Mouse (Mus musculus) megakaryocyte progenitor cell, adult 5-6 weeks (primary cell): ENCODE measurements around the gene Nol8. TPM values are rescaled to one million over a fixed set of nuclear protein-coding genes. Genes with fewer than 3 reads are reported as not detected.
A peak's percentile ranks its signal among the peaks of the same experiment; 100 is the strongest.

Source experiments
- ATAC-seq: replicated peaks from 2 replicates; pipeline ENCODE4 v1.8.0; 2016; ENCODE audit warnings: mild to moderate bottlenecking, moderate TSS enrichment, inconsistent platforms; ENCODE audit not compliant: poor library complexity
- total RNA-seq, 2 experiments: library from RNA; stranded (forward) in 1 of 2; stranded (reverse) in 1 of 2; fragments of 157-497, 149-512 nt in 1 of 2; fragments of 200-1000 nt in 1 of 2; gene quantifications; 2 replicates each; pipeline versions ENCODE4 v1.2.3 to v1.2.4; 2015 to 2017

Gene Nol8
- total RNA-seq (2015) (52.3 and 61.5 TPM in 2 replicates), total RNA-seq (2017) (39.9 and 60.8 TPM in 2 replicates)

DNA sequence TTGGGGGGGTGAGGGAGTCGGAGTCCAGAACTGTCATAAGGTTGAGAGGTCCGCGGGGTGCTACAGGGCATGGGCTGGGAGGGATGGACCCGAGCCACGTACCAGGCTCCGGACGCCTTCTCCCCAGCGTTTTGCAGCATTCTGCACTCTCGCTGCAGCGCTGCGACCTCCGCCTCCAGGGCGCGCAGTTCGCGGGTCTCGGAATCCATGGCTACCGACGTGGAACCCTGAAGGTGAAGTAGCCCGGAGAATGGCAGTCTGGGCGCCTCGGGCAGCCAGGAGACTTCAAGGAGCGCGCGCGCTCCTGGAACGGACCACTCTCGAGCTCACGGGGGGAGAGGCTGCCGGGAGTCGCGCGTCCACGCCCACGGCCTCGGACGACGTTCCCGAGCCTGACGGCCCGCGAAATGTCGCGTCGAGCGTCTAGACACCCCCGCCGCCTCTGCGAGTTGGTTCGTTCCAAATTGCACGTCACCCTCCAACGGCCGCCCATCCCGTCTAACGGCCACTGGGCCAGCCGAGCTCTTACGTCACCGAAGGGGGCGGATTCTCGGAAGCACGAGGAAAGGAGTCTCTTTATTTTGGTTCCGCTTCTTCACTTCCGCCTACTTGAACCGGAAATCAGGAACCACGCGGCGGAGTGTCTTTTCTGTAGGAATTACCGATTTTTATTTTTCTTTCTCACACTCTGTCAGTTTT, at the start of gene Nol8, which contains the start of gene Cenpp:
Gene Nol8 (plus strand): TSS at position 598 of the 699 bp plus-strand sequence.
Gene Cenpp (minus strand): TSS at position 305 of the 699 bp plus-strand sequence.
- ATAC-seq = peak; percentile 95

DNA sequence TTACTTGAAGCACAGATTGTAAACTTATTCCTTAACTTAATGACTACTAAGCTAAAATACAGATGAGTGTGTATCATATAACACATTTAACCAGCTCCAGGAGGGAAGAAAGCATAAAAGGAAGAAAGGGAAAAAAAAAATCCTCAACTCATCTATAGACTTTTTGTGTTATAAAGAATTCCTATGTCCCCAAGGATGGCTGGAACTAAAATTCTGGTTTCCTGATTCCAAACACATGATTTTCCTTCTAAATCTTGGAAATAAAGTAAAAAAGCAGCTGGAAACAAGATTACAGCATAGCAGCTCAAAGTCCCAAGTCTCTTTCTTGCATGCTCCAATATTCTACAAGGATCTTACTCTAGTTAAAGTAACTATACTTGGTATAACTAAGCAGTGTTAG, 49.3 kb upstream of the Nol8 start:
- ATAC-seq = no peak

DNA sequence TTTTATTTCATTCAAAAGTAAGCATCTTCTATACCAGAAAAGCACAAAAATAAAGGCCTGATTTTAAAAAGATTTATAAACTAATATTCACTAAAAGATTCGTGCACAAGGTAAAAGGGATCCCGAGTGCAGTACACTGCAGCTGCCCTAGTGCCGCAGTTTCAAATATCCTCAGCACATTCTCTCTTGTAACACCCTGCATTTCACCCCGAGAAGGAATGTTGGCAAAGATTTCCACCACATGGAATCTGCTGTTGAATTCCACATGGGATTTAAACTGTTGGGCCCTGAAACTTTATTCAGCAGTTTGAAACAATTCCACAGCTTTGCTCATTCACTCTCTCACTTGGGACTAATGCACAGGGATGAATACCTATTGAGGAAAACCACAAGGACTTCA, 45.2 kb upstream of the Nol8 start, which contains the start of gene Ogn:
Gene Ogn (plus strand): TSS at position 333 of the 400 bp plus-strand sequence.
- ATAC-seq = no peak

DNA sequence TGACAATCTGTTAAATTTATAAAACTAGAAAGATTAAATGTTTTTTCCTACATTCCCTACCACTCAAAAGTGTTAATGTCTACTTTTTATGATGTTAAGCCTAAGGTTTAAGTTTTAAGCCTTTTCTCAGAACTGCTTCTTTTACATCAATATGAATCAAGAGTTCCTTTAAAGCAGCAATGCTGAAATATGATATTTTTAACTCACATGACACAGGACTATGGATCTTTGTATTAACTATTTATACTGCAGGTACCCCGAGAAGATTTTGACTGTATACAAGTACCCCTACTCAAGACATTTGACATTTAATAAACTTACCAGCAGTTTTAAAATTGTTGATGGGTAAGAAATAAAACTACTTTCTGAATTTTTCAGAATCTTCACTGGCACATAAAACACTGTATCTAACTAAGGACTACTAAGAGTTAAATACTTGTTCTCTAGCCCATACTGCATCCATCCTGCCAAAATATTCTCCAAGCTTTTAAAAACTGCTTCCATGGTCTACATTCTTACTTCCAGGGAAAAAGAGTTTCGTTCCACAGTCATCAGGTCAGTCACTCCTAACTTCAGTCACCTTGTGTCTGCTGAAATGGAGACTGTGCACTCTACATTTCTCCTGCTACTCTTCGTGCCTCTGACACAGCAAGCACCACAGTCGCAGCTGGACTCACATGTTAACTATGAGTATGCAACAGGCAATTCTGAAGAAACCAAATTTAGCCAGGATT, 44.1 kb upstream of the Nol8 start:
- no peak for ATAC-seq

DNA sequence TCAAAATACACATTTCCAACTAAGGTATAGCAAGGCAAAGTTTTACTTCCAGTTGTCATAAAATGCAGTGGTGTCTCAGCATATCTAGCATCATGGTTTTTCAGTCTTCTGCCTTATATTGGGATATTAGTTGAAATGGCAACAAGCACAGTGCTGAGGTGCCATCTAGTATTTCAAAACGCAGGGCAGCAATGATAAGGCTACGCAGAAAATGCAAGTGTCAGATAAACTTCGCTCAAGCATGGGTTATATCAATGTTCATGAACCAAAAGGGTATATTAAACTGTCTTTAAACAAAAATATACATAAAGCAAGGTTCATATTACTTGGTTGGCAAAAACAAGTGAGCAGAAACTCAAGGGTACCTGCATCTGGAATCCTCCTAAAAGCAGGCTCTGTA, 35.9 kb upstream of the Nol8 start:
- ATAC-seq = peak; percentile 69

DNA sequence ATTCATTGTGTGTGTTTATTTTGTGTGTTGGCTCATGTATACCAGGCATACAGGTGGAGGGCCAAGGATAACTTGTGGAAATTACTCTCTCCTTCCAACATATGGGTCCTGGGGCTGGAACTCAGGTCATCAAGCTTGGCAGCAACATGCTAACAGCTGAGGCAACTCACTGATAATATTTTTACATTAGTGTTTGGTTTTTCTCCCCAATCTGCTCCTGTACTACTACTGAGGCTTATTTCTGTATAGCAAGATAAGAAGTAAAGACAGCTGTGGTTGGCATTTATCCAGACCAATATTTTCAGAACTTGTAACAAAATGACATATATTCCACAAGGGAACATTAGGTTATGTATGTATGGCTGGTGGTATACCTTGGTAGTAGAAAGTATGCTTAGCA, 34.5 kb upstream of the Nol8 start:
- ATAC-seq = peak; percentile 68

DNA sequence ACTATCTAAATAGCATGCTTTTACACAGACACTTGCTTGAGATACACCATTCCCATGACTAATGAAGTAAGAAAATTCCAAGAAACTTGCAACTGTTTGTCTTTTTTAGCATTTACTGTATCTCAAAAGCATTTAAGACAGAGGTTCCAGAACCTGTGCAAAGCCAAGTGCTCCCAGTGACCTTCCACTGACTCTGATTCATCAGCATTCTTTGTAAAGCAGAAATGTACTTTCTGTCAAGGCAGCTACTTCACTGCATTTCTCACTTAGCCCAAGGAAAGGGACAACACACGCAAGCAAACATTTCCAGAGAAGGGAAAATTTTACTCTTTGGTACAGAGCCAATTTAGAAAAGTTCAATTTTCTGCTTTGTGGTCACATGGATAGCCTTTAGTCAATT, 29.7 kb upstream of the Nol8 start:
- no peak for ATAC-seq

DNA sequence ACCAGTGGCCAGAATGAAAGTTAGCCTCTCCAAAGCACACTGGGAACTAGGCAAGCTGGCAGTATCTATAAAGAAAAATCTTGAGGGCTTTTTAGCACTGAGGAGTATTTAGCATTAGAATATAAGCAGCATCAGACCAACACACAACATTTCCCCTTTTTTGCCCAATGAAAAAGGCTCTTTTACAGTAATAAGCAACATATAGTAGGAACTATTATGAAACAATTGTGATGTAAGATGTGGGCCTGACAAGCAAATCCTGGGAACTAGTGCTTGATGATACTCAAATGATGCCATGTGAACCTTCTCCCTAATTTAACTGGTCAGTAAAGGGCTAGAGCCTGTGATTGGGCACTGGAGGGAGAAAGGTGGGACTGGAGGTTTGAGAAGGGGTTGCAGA, 24.7 kb upstream of the Nol8 start:
- peak; percentile 84 for ATAC-seq

DNA sequence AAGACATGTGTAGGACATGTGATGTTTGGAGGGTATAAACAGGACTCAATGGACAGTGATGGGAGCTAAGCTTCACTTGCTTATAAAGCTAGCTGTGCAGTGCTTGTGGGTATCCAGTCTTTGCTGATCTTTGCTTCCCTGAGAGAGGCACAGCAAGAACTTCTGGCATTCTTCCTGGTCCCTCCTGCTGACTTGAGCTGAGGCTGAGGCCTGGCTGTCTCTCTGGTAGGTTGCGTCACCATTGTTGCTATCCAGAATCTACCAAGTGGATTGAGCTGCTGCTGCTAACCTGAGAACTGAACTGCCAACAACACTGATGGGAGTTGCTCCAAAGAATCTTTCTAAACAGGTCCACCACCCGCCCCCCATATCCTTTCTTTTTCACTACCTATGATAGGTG, 23.8 kb upstream of the Nol8 start:
- ATAC-seq = no peak

DNA sequence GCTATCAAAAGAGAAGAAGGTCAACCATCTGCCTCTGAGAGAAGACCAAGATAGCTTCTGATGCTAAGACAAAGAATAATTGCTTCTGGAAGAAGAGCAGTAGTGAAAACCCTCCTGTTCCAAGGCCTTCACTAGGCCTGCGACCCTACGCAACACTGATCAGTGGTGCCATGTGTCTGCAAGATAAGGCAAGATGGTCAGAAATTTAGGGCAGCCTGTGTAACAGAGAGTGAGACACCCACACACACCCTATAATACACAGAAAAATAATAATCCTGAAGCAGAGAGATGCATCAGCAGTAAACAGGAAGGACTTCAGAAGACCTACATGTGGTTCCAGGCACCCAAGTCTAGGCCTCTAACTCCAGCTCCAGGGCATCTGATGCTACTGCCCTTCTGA, 12.9 kb upstream of the Nol8 start:
- peak; percentile 63 for ATAC-seq

DNA sequence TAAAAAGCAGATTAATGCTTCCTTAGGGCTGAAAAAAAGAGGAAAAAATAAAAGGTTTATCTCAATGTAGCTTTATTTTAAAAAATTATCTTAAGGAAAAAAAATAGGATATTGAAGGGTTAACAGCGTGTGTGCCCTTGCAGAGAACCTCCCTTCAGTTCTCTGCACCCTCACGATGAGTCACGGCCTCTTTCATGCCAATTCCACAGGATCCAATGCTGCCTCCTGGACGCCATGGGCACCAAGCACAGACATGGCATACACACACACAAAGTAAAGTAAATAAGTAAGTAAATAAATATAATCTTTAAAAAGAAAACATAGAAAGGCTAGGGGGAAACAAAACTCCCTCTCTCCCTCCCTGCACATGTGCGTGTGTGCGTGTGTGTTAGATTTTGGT, 10.2 kb upstream of the Nol8 start:
- no peak for ATAC-seq

DNA sequence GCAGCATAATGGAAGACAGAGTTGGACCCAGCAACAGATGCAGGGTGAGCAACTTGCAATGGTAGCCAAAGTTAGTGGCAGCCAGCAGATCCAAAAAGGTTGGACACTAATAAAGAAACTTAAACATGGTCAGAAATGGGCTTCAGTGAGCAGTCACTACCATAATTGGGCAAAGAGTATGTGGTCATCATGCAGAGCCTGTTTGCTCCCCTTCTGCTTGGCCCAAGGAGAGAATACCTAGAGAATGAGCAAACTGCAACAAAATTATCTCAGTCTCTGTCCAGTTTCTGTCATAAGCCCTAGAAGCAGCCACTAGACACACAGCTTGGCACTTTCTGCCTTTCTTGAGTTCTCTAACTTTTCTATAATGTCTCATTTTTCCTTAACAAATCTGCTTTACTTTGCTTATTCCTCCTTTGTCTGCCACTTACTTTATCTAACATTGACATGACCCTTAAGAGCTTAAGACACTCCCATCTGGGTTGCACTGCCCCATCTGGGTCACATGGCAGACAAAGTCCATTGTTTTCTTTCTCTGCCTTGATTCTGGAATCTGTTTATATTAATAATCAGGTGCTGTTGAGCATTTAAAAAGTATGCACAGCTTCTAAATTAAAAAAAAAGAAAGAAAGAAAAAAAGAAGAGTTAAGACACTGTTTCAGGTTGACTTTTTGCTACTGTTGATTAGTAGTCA, 9.1 kb upstream of the Nol8 start:
- ATAC-seq = no peak

DNA sequence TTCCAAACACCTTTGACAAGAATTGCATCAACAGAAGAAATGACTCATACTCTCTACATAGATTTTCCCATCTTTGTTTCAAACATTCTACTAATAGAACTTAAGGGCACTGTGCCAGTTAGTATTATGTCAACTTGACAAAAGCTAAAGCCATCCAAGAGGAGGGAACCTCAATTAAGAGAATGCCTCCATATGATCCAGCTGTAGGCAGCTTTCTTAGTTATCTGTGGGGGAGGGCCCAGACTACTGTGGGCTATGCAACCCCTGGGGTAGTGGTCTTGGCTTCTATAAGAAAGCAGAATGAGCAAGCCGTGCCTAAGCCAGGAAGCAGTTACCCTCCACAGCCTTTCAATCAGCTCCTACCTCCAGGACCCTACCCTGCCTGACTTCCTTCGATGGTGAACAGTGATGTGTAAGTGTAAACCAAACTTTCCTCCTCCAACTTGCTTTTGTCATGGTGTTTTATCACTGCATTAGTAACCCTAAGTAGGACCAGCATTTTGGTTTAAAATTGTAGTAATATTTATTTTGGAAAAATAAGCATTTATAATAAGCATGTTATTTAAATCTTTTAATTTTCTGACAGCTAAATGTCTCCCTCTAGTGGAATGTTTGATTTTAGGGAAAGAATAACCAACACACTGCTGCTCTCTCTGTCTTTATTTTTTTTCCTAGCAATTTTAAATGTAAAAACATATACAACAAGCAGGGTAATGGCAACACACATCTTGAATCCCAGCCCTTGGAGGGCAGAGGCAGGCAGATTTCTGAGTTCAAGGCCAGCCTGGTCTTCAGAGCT, 7.9 kb upstream of the Nol8 start:
- ATAC-seq = 0 out of 2 replicates have a peak, but pooled peaks have one; percentile 50

DNA sequence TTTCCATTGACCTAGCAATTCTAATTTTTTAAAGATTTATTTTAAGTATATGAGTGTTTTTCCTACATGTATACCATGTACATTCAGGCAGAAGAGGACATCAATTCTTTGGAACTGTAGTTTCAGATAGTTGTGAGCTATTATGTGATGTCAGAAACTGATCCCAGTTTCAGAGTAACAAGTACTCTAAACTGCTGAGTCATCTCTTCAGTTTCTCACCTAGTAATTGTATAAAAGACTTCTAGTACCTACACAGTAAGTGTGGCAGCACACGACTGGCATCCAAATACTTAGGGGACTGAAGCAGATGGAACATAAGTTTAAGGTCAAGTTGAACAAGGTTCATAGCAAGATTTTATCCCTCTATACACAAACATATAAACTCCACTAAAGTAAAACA, 6.9 kb upstream of the Nol8 start:
- no peak for ATAC-seq

DNA sequence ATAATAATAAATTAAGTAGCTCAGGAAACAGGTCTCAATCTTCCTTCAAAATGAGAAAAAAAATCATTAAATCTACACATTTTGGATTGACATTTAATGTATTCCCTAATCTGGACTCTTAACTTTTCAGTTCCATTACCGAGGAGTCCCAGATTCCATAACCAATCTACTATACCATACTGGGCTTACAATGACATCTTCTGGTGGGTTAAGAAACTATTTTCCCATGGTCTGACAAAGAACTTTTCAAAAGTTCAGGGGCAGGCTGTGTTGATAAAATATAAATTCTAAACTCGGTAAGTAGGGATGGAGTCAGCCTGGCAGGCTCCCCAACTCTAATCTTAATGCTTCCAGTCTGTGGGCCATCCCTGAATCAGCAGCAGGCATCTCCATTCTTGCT, 1.7 kb upstream of the Nol8 start:
- ATAC-seq = no peak

DNA sequence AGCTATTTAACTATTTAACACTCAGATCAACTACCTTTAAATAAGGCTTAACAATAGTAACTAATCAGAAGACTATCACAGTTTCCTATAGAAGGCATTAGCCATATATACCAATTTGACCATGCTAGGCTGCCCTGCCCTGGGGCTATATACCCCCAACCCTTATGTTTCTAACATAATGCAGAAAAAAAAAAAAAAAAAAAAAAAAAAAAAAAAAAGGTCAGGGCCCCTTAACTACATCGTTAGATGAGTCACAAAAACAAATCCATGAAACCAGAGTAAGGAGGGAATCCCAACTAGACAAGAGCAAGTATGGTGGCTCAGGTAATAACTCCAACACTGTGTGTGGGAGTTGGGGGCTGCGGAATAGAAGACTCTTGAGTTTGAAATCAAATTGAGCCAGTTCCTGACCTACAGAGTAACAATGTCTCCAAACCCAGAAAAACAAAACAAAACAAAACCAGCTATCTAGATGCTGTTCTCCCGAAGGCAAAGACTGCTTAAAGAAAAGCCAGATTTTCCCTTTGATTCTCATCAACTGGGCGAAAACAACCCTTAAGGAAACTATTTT, 1.0 kb upstream of the Nol8 start:
- no peak for ATAC-seq

DNA sequence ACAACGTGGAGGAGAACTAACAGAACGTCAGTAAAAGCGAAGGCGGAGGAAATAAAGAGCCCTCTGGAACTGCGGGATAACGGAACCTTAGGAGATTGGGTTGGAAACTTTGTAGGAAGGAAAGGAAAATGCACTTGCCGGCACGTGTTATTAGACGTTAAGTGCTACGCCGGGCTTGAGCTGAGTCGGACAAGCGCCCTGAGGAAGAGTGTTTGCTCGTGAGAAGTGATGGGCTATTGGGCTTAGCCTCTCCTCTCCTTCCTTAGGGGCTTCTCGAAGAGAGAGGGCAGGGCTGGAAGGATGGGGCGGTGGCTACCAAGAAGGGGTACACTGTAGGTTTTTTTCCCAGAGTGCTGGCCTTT, 283 bp downstream of the Nol8 start:
- ATAC-seq = peak; percentile 53

DNA sequence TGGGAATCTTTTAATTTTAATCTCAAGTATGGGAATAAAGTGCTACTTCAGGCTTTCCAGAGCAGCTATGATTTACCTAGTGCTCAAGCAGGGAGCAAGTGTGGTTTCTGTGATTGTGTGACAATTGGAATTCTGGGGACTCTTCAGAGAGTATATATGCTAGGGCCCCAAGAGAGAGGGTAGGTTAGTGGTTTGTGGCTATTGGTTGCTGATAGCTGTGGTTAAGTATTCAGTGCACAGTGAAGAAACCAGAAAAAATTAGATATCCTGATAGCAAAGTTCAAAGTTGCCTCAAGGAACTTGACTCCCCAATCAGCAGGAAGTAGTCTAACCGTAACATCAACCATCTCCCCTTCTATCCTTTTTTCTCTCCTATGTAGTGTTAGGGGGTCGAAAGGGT, 24.9 kb downstream of the Nol8 start:
- ATAC-seq = no peak

DNA sequence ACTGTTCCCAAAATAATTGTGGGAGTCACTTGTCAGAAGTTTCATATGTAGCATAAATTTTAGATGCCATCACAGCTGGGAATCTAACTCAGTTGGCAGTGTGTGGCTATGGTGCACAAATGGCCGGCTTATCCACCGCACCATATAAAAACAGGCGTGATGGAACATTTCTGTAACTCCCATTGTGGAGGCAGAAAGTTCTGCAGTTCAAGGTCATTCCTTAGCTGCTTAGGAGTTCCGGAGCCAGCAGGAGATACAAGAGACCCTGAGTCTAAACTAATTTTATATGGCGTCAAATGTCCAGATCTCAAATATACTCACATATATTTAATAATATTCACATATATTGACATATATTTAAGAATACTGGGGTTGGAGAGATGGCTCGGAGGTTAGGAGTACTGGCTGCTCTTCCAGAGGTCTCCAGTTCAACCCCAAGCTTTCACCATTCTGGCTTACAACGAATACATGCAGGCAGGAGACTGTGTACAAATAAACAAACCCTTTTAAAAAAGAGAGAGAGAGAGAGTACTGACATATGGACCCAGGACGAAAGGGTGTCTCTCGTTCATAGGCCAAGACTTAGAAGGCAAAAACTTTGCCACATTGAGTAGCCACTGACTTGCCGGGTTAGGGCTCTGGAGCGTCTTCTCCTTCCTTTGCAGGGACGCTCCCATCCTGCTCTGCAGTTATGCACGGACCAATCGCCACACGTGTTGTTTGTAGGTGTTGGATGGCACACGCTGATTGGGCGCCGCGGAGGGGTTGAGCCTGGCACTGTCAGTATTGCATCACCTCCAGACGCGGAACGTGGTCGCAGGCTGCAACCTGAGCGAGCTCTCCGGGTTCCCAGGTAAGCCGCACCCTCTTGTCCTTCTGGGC, 28.7 kb downstream of the Nol8 start, which contains the start of gene Iars:
Gene Iars (plus strand): TSS at position 750 of the 882 bp plus-strand sequence.
- peak; percentile 99 for ATAC-seq
